Comparison of ENCODE assay signal across 7 mouse cellular contexts in genomic region chr17:24139968-24140367, GRCm38 (mm10). TPM values are rescaled to one million over a fixed set of nuclear protein-coding genes. Genes with fewer than 3 reads are reported as not detected.
A peak's percentile ranks its signal among the peaks of the same experiment; 100 is the strongest.
DNase-seq lines count a peak whose midpoint lies in the region; ATAC-seq and TF ChIP-seq lines count a peak whose summit lies in the region.

No protein-coding gene starts in this region.

- no peaks in the 10 kb centered on the region for H3K9me3 ChIP-seq in forebrain, embryonic 15.5 days
- no peaks in the 10 kb centered on the region for H3K9me3 ChIP-seq in liver, embryonic 13.5 days (replicated peaks)

- no peak overlapping the region for H3K27ac ChIP-seq in testis, adult 2 months (ENCODE audit: control insufficient read depth, insufficient read depth, low read depth, low read length)
- no peak overlapping the region for H3K27ac ChIP-seq in forebrain, embryonic 15.5 days (replicated peaks)
- peak overlapping the region; percentile 92 for H3K27ac ChIP-seq in liver, embryonic 13.5 days

- no peak overlapping the region for H3K9ac ChIP-seq in forebrain, embryonic 15.5 days (replicated peaks)
- H3K9ac ChIP-seq in liver, embryonic 13.5 days, result peak overlapping the region; percentile 97

- no peaks in the 10 kb centered on the region for H3K36me3 ChIP-seq in testis, adult 2 months (ENCODE audit: control insufficient read depth, insufficient read depth, low read length)
- H3K36me3 ChIP-seq in forebrain, embryonic 15.5 days, result no peaks in the 10 kb centered on the region
- H3K36me3 ChIP-seq in liver, embryonic 13.5 days, result no peaks in the 10 kb centered on the region

- peaks cover 9% of the 10 kb centered on the region for H3K4me1 ChIP-seq in testis, adult 2 months (ENCODE audit: control insufficient read depth, insufficient read depth, low read length)
- peaks cover 34% of the 10 kb centered on the region for H3K4me1 ChIP-seq in forebrain, embryonic 15.5 days
- H3K4me1 ChIP-seq in liver, embryonic 13.5 days (replicated peaks), result peaks cover 54% of the 10 kb centered on the region

- H3K27me3 ChIP-seq in testis, adult 2 months (ENCODE audit: control insufficient read depth, insufficient read depth, low read length), result no peaks in the 10 kb centered on the region
- no peaks in the 10 kb centered on the region for H3K27me3 ChIP-seq in forebrain, embryonic 15.5 days
- no peaks in the 10 kb centered on the region for H3K27me3 ChIP-seq in liver, embryonic 13.5 days

- no peak for DNase-seq in testis, postnatal 14 days (ENCODE audit: low spot score)
- DNase-seq in liver, embryonic 13.5 days, result no peak
- no peak for DNase-seq in layer of hippocampus, adult 8-10 months (ENCODE audit: low spot score in 2 of 2)
- no peak for DNase-seq in cerebellum, adult 8-10 months

- 91% methylated on average over 4 of the region's 4 CpGs for WGBS in forebrain, embryonic 15.5 days
- 83% methylated on average over 4 of the region's 4 CpGs for WGBS in liver, embryonic 13.5 days (ENCODE audit: insufficient replicate concordance)

- no peak for TF ChIP-seq POLR2A in testis, adult 2 months (IDR thresholded peaks at IDR 0.05; ENCODE audit: control insufficient read depth, low read depth, low read length)

- TF ChIP-seq CTCF in testis, adult 2 months (IDR thresholded peaks at IDR 0.05; ENCODE audit: control insufficient read depth, insufficient read depth, insufficient replicate concordance, low read depth, low read length), result no peak

- no peak for ATAC-seq in forebrain, embryonic 15.5 days (replicated peaks)
- no peak for ATAC-seq in liver, embryonic 13.5 days (ENCODE audit: low read depth)
- ATAC-seq in megakaryocyte progenitor cell, adult 5-6 weeks (replicated peaks; ENCODE audit: poor library complexity), result no peak

- H3K4me3 ChIP-seq in testis, adult 2 months (ENCODE audit: control insufficient read depth, low read depth, low read length), result peak overlapping the region; percentile 95; the same call in 1 of the 2 replicates
- peak overlapping the region; percentile 97 for H3K4me3 ChIP-seq in forebrain, embryonic 15.5 days
- peak overlapping the region; percentile 99 for H3K4me3 ChIP-seq in liver, embryonic 13.5 days (replicated peaks)

- peak overlapping the region; percentile 95 for H3K4me2 ChIP-seq in forebrain, embryonic 15.5 days (replicated peaks)
- peak overlapping the region; percentile 83 for H3K4me2 ChIP-seq in liver, embryonic 13.5 days

RNA-seq across cellular contexts. Expression of gene Pdpk1, which starts 10.8 kb away (rescaled TPM):
- 486 and 516 TPM in 2 replicates for polyA plus RNA-seq in testis, adult 2 months (2012; rRNA removed)
- polyA plus RNA-seq in forebrain, embryonic 15.5 days (2015; fragmentation: Nextera tagmentation; extraction: Ambion mirVana), result 58.8 and 61.9 TPM in 2 replicates
- 26.8 and 34.0 TPM in 2 replicates for polyA plus RNA-seq in liver, embryonic 13.5 days (2015; fragmentation: Nextera tagmentation; extraction: Ambion mirVana)
- total RNA-seq in megakaryocyte progenitor cell, adult 5-6 weeks (2015), result 33.3 and 36.3 TPM in 2 replicates
- 41.1 and 49.5 TPM in 2 replicates for total RNA-seq in megakaryocyte progenitor cell, adult 5-6 weeks (2017)
- total RNA-seq in layer of hippocampus, adult 8-10 months (2022), result 100 to 1,000 TPM in 3 of 4 experiments, 10 to 100 TPM in 1; 95.3 to 124 (median 108) TPM

RNA-seq across cellular contexts. Expression of gene Amdhd2, which starts 23.6 kb away (rescaled TPM):
- polyA plus RNA-seq in testis, adult 2 months (2012; rRNA removed), result 116 and 135 TPM in 2 replicates
- polyA plus RNA-seq in forebrain, embryonic 15.5 days (2015; fragmentation: Nextera tagmentation; extraction: Ambion mirVana), result 28.7 and 31.5 TPM in 2 replicates
- 18.6 and 20.8 TPM in 2 replicates for polyA plus RNA-seq in liver, embryonic 13.5 days (2015; fragmentation: Nextera tagmentation; extraction: Ambion mirVana)
- total RNA-seq in megakaryocyte progenitor cell, adult 5-6 weeks (2015), result 21.9 and 33.7 TPM in 2 replicates
- total RNA-seq in megakaryocyte progenitor cell, adult 5-6 weeks (2017), result 65.1 and 65.5 TPM in 2 replicates
- total RNA-seq in layer of hippocampus, adult 8-10 months (2022), result 10 to 100 TPM; 35.7 to 55.8 (median 40.5) TPM

RNA-seq across cellular contexts. Expression of gene Atp6v0c, which starts 29.5 kb away (rescaled TPM):
- 329 and 345 TPM in 2 replicates for polyA plus RNA-seq in testis, adult 2 months (2012; rRNA removed)
- 872 and 917 TPM in 2 replicates for polyA plus RNA-seq in forebrain, embryonic 15.5 days (2015; fragmentation: Nextera tagmentation; extraction: Ambion mirVana)
- polyA plus RNA-seq in liver, embryonic 13.5 days (2015; fragmentation: Nextera tagmentation; extraction: Ambion mirVana), result 348 and 367 TPM in 2 replicates
- 405 and 437 TPM in 2 replicates for total RNA-seq in megakaryocyte progenitor cell, adult 5-6 weeks (2015)
- 109 and 145 TPM in 2 replicates for total RNA-seq in megakaryocyte progenitor cell, adult 5-6 weeks (2017)
- total RNA-seq in layer of hippocampus, adult 8-10 months (2022), result 1,000 to 10,000 TPM in 3 of 4 experiments, 100 to 1,000 TPM in 1; 996 to 1,139 (median 1,074) TPM
